Mouse (Mus musculus) macrophage (primary cell): ENCODE results near the gene Cd55. TPM values are rescaled to one million over a fixed set of nuclear protein-coding genes. Genes with fewer than 3 reads are reported as not detected.

ENCODE experiments used
- H3K27ac ChIP-seq: fragments of 350-480 bp; formaldehyde crosslinking; 2 replicates; pipeline ENCODE4 v1.9.0; 2021
- H3K36me3 ChIP-seq: fragments of 350-480 bp; formaldehyde crosslinking; 2 replicates; pipeline ENCODE4 v1.9.0; 2021; ENCODE audit errors: inconsistent target
- H3K4me3 ChIP-seq: fragments of 350-480 bp; formaldehyde crosslinking; 2 replicates; pipeline ENCODE4 v1.9.0; 2021; ENCODE audit errors: inconsistent target
- H3K79me2 ChIP-seq: fragments of 350-480 bp; formaldehyde crosslinking; 2 replicates; pipeline ENCODE4 v1.9.0; 2021; ENCODE audit errors: inconsistent target
- WGBS: methylation state at CpG from one replicate; pipeline ENCODE4 v1.1.7; 2026; ENCODE audit warnings: inconsistent platforms; ENCODE audit not compliant: missing documents; 5-methylcytosine and 5-hydroxymethylcytosine counted together
- polyA plus RNA-seq: library from polyadenylated mRNA; stranded (reverse); fragments of 250-400 nt; gene quantifications from 3 replicates; pipeline ENCODE4 v1.2.4, GENCODE M21; 2018; ENCODE audit warnings: inconsistent platforms
- total RNA-seq, 78 experiments: library from RNA; depleted of rRNA; stranded (reverse); fragments of 250-400 nt; gene quantifications; 1 replicate in 9 of 78; 2 replicates in 24 of 78; 3 replicates in 43 of 78; 4 replicates in 2 of 78; pipeline ENCODE4 v1.2.4; 2018; ENCODE audit warnings: inconsistent platforms in 56 of 78

The Cd55 gene
- 10 to 100 TPM in 13 of 26 experiments, 1 to 10 TPM in 12, under 1 TPM in 1; 0.29 to 47.3 (median 7.7) TPM for total RNA-seq (2018; cell fraction: chromatin; rRNA removed)
- 10 to 100 TPM in 4 of 26 experiments, 1 to 10 TPM in 13, under 1 TPM in 9; 0.54 to 21.2 (median 3.7) TPM for total RNA-seq (2018; cell fraction: cytosol; rRNA removed)
- 10 to 100 TPM in 13 of 26 experiments, 1 to 10 TPM in 13; 2.0 to 39.5 (median 9.9) TPM for total RNA-seq (2018; cell fraction: nucleus; rRNA removed)
- polyA plus RNA-seq = 1.9 to 2.9 TPM (median 1.9 TPM) in 3 replicates

DNA sequence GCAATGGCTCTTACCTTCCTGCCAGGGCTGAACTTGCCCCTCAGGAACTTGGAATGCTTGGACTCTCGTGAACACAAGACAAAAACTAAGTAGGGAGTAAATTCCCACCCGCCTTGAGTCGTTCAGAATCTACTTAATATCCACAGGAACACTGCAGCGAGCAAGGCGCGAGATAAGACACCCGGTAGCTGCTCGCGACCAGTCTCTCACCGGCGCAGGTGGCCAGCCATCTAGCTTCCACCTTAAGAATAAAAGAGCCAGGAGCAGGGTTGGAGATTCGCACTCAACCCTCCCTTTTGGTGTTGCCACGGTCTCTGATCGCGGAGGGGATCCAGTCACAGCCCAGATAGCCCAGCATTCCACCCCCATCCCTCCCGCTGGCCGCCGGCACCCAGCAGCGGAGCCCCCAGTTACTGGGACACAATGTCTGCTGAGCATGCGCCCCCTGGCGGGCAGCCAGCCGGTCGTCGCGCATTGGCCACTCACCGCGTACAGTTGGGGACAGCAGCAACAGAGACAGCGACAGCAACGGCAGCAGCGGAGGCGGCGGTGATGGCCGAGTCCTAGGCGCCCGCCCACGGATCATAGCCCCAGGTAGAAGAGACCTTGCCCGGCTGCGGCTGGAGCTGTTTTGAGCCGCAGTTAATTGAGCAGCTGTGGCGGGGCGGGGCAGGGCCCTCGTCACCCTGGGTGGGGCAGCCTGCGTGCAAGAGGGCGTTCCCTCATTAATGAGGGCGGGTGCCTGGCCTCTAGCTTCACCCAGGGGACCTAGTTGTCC, at the start of gene Cd55:
Gene Cd55 (minus strand): TSS at position 661 of the 778 bp plus-strand sequence.
- WGBS = under 1% methylated on average over 43 of the region's 45 CpGs

DNA sequence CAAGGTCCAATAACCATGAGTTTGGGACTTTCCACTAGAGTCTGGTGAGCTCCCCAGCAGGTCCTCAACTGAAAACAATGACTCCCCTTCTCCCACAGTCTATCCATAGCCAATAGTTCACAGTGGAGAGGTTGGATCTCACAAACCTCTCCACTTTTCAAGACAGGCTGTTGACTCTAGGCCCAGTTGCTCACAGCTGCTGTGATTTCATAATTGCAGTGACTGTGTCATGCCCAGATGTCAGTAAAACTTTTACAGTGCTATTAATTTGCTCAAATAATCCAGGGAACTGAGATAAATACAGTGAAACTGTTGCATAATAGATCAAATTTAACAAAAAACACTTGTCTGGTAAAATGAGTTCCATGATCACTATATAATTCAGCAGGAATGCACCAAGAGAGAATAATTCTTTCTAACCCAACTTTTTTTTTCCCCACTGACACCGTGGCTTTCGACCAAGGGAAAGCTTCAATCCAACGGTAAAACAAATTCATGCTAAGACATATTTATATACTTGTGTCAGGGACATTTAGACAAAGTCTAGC, 49.4 kb upstream of the Cd55 start:
- Histone ChIP-seq H3K79me2 (no peaks in the 10 kb centered on the region), H3K36me3 (no peaks in the 10 kb centered on the region)
- WGBS = 74% methylated on average over 3 of the region's 3 CpGs

More for the DNA sequence above, at the start of gene Cd55:
- H3K27ac ChIP-seq = no peak within 1 kb of the TSS
- H3K4me3 ChIP-seq = no peak within 1 kb of the TSS
- no peaks in the 10 kb centered on the region for H3K36me3 ChIP-seq
- H3K79me2 ChIP-seq = no peaks in the 10 kb centered on the region

DNA sequence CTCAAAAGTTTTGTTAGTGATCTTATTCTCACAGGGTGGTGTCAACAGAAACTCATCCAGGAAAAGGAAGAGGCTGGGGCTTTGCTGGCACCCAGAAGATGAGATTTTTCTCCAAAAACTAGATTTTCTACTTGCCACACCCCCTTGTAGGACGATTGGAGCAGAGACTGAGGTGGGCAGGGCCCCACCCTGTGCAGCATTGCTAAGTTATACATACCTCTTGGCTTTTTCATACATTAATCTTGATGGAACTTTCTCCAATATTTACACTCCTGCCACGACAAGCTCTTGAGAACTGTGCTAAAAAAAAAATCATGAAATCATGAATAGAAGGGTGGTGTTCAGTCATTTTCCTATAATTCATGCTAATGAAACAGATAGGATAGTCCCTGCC, 46.4 kb upstream of the Cd55 start:
- H3K36me3 ChIP-seq = no peaks in the 10 kb centered on the region
- H3K4me3 ChIP-seq = no peak overlapping the region
- 63% methylated on average over 2 of the region's 2 CpGs for WGBS
- no peaks in the 10 kb centered on the region for H3K79me2 ChIP-seq
- no peak overlapping the region for H3K27ac ChIP-seq

More for the DNA sequence above, 49.4 kb upstream of the Cd55 start:
- Histone ChIP-seq H3K27ac (no peak overlapping the region), H3K4me3 (no peak overlapping the region)

DNA sequence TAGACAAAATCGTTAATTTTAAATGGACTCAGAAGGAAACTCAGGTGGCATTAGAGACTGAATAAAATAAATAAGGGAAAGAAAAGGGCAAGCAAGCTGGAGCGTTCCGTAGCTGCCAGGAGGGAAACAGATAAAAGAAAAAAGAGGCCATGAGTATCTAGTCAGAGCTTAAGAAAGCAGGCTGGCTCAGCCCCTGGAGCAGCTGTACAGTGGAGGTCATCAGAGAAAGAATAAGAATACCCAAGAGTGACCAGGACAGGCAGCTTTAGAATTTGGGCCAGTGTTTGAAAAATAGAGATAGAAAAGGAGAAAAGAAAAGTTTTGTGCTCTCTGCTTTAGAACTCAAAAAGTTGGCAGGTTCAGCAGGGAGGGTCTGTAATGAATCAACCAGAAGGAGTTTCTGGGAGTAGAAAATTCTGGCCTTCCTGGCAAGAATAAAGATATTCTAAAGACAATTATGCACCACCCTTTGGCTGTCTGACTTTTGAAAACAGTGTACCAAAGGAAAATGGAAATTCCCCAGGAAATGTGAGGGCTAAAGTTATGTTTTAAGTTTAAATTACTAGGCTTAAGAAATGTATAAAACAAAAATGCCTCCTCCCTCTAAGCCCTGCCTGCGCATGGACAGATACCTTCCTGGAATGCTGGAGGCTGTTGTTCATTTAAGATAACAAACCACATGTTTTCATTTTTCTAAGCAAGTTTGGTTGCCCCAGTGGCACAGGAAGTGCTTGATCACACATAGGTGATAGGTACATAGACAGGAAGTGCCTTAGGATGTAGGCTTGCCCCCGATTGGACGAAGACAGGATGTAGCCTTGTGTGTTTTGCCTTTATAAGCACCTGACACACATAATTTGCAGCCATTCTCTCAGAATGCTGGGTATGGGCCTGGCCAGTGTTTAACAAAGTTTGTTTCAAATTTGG, 45.7 kb upstream of the Cd55 start:
- WGBS = 62% methylated on average over 6 of the region's 6 CpGs
- no peak overlapping the region for H3K4me3 ChIP-seq
- H3K27ac ChIP-seq = no peak overlapping the region
- H3K36me3 ChIP-seq = no peaks in the 10 kb centered on the region
- no peaks in the 10 kb centered on the region for H3K79me2 ChIP-seq

DNA sequence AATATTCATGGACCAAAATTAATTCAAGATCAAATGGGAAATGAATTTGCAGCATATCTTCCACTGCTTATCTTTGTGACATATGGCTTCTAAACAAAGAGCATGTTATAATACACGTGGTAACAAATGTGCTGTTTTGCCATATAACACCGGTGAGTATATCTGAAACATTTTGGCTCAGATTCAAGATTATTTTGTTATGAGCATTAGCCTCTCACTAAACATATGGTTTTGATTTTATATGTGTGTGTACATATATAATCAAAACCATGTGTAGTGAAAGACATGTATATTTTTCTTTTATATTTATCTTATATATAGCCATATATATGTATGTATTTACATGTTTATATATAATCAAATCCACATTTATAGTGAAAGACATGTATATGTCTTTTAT, 44.9 kb upstream of the Cd55 start:
- Histone ChIP-seq H3K27ac (no peak overlapping the region), H3K4me3 (no peak overlapping the region), H3K79me2 (no peaks in the 10 kb centered on the region), H3K36me3 (no peaks in the 10 kb centered on the region)
- WGBS = 95% methylated on average over 2 of the region's 2 CpGs

DNA sequence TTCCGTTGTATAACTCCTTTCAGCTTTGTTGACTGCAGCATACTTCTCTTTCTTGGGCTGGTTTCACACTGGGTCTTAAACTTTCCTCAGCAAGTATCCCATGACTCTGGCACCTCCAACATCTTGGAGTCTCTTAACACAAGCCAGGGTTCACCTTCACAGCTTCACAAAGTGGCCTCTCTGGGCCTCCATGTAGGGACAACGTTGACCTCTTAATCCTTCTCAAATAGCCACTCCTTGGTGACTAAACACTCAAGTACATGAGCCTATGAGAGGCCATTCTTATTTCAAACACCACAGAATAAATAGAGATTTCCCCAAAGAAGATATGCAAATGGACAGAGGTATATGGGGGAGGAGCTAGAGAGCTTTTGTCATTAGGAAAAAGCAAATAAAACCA, 37.4 kb upstream of the Cd55 start:
- Histone ChIP-seq H3K36me3 (no peaks in the 10 kb centered on the region), H3K4me3 (no peak overlapping the region)
- 97% methylated on average over 2 of the region's 2 CpGs for WGBS

DNA sequence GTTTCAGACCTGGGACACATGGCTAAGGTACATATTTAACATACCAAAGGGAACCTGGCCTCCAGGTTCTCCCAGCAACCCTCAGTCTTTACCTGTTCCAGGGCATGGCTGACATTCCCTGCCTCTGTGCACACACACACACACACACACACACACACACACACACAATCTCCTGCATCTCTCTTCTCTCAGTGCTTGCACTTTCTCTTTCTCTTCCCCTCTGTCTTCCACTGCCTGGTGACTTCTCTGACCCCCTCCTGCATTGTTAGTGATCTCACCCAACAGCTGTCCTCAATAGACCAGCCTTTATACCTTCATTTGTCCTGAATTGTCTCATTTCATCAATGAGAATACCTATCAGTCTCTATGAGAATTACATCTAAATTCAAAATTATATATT, 35.8 kb upstream of the Cd55 start:
- H3K27ac ChIP-seq = no peak overlapping the region
- no peaks in the 10 kb centered on the region for H3K79me2 ChIP-seq
- no peak overlapping the region for H3K4me3 ChIP-seq
- H3K36me3 ChIP-seq = no peaks in the 10 kb centered on the region

More for the DNA sequence above, 37.4 kb upstream of the Cd55 start:
- H3K79me2 ChIP-seq = no peaks in the 10 kb centered on the region
- H3K27ac ChIP-seq = no peak overlapping the region

DNA sequence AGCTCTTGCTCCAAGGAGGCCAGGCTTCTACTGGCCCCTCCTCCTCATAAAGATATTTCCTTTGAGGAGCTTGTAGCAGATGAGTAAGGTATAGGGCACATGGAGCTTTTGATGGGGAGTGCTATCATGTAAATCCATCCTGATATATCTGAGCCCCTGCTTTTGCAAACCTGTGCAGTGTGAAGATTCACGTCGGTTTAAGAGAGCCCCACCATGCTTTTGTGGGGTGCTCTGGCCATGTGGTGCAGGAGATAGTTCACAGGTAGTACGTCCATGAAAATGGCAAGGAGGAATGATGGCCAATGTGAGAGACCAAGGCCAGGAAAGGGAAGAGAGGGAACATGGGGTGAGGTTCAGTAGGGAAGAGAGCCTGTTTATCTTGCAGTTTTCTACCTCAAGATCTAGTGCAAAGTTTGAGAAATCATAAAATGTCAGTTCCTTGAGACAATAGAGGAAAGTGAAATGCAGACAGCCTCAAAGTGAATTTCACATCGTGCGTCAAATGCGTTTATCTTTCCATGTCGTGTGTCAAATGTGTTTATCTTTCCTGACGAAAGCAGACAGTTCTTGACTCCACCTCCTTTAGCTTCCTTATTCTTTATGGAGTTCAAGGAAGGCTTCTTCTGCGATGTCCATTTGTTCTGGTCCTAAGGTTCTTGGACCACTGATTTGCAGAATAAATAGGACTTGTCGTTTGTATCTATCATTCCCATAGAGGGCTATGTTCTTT, 24.4 kb upstream of the Cd55 start:
- Histone ChIP-seq H3K36me3 (no peaks in the 10 kb centered on the region), H3K27ac (no peak overlapping the region), H3K4me3 (no peak overlapping the region), H3K79me2 (no peaks in the 10 kb centered on the region)
- 90% methylated on average over 10 of the region's 10 CpGs for WGBS

DNA sequence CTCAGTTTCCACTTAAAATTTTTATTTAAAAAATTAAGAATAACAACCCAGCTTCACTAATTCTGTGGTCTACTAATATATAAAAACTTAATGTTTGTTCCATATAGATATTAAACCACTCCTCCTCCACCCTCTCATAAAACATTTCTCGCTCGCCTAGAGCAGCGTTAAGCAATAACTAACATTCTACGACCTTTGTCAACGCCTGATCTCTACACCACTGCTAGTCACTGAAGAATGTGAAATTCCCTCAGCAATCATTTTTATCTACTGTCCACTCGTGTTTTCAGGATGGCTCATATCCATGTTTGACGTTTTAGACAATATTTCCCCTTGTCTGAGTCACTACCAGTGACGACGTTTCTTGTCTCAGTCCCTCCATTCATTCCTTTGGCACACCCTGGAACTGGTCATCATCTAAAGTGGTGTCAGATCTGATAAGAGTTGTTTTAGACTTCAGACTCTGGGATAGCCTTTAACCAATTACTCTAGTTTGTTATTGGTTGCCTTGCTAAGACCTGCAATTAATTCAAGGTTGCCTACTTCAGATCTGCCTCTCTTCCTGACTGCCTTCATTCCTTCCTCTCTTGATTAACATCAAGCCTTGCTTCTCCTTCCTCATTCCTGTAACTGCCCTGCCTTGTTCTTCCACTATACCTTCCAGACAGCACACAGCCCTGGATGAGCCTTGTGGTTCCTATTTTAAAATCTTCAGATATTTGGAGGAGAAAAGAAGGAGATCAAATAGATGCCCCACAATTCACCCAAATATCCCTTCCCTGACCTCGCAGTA, 23.5 kb upstream of the Cd55 start:
- Histone ChIP-seq H3K79me2 (no peaks in the 10 kb centered on the region), H3K4me3 (no peak overlapping the region), H3K36me3 (no peaks in the 10 kb centered on the region), H3K27ac (no peak overlapping the region)
- 85% methylated on average over 10 of the region's 10 CpGs for WGBS

DNA sequence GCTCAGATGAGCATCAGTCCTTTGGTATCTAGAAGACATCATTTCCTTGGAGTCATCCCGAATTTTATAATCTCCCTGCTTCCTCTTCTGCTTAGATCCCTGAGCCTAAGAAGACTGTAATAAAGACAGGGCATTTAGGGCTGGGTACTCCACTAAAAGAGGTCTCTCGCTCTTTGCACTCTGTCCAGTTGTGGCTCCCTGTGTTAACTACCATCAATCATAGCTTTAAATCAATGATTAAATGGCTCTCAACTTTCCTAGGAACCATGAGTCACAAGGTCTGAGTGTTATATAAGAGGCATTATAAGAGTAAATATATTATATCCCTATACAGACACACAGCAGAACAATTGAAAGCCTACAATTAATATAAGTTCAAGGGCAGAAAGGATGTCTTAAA, 22.8 kb upstream of the Cd55 start:
- H3K4me3 ChIP-seq = no peak overlapping the region
- H3K79me2 ChIP-seq = no peaks in the 10 kb centered on the region
- H3K36me3 ChIP-seq = no peaks in the 10 kb centered on the region
- no peak overlapping the region for H3K27ac ChIP-seq
- 88% methylated on average over 2 of the region's 2 CpGs for WGBS

DNA sequence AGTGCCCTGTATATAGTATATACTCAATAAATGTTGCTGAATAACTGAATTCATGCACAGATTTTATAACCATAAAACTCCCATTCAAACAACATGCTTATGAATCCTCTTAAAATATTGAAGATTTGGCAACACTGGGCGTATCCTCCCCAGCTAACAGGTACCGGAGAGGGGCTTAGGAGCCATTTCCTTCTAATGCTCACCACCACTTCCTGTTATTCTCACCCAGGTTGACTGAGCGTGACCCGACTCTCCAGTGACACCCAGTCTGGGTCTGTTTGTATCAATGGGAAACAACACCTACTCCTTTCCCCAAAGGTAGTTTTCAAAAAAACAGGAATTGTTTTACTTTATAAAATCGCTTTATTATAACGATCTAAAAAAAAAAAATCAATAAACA, 12.4 kb upstream of the Cd55 start:
- Histone ChIP-seq H3K36me3 (no peaks in the 10 kb centered on the region), H3K4me3 (no peak overlapping the region), H3K79me2 (no peaks in the 10 kb centered on the region), H3K27ac (no peak overlapping the region)
- 28% methylated on average over 6 of the region's 6 CpGs for WGBS

DNA sequence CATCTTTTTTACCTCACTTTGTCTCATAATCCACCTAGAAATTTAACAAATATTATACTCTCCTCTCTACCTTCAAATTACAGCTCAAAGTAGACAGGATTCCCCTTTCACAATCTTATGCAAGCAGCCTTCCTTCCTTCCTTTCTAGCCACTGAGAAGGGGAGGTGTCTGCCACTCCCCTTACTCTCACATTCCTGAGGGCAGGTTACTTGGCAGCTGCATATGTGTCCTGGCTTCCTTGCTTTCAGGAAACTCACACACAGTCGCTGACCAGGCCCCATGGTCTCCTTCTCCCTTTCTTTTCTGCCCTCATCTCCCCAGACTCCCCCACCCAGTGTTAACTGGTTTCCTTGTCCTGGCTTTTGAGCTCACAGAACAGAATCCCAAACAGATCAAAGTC, 11.7 kb upstream of the Cd55 start:
- Histone ChIP-seq H3K79me2 (no peaks in the 10 kb centered on the region), H3K36me3 (no peaks in the 10 kb centered on the region), H3K4me3 (no peak overlapping the region), H3K27ac (no peak overlapping the region)
- 0% methylated on average over 1 of the region's 1 CpGs for WGBS

DNA sequence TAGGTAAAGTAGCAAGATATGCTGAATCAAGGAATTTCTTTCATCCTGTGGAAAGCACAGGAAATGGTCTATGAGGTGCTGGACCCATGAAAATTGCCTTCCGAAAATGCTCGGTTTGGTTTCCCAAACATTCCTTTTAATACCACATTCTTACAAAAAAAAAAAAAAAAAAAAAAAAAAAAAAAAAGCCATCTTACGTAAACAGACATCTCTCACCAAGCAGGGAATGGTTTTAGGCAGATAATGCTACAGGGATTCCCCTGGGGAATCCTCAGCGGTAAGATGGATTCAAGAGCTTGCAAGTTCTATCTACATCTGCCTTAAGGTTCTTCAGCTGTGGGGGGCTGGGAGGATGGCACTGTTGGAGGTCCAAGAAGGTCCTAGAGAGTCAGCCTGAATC, 7.5 kb upstream of the Cd55 start:
- H3K27ac ChIP-seq = no peak overlapping the region
- no peak overlapping the region for H3K4me3 ChIP-seq
- no peaks in the 10 kb centered on the region for H3K36me3 ChIP-seq
- WGBS = 89% methylated on average over 3 of the region's 4 CpGs
- H3K79me2 ChIP-seq = no peaks in the 10 kb centered on the region
